Mouse (Mus musculus): ENCODE results near the gene Nrip3.

- TF ChIP-seq POLR2A (IDR thresholded peaks at IDR 0.05; ENCODE audit: borderline replicate concordance, control insufficient read depth, low read depth, low read length) (no peak), CTCF (IDR thresholded peaks at IDR 0.05; ENCODE audit: control insufficient read depth, insufficient read depth, low read length) (no peak)
Observed at GRCm38 (mm10) chr7:109799168-109799567, 17.3 kb upstream of the Nrip3 start.
